Mouse (Mus musculus): ENCODE measurements around the gene Olfr1258. TPM values are rescaled to one million over a fixed set of nuclear protein-coding genes. Genes with fewer than 3 reads are reported as not detected.
"Not testable (repeated sequence)": the region's sequence is repeated elsewhere in the genome, so short reads cannot be mapped to it uniquely, and the experiment has no call there.

Olfr1258 gene
- not detected in 2 replicates for polyA plus RNA-seq (2012; rRNA removed)

DNA sequence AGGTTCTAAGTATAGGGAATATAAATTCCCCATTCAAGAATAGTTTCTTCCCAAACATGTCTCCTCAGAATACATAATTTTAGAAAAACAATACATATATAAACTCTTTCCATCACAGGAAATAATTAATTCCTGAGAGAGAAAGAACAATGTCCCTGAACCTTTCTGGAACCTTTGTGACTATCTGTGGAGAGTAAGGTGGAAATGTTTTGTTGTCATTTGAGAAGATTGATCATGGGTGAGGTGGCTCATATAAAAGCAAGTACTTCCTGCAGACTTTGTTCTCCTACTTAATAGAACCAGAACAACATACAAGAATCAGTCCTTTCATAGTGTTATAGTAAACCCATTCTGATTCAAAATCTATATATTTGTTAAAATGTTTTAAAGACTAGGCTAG lies at the start of gene Olfr1258:
Gene Olfr1258 (plus strand): TSS at position 301 of the 400 bp plus-strand sequence.
- no peak for DNase-seq (ENCODE audit: low read depth)

DNA sequence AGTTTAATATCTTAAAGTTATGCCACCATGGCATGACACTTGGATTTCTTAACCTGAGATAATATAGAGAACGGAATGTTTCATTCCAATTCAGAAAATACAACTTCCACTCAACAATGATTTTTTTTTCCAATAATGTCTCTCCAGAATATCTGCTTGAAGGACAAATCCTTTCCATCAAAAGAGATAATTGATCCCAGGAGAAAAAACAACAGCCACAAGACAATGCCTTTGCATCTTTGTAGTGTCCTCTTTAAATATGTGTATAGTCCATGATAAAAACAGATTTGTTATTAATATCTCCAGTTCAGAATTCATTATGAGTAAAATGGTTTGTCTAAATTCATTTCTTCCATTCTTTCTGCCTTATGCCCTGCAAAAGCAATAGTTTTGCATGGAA lies 49.0 kb upstream of the Olfr1258 start, which contains the start of gene Olfr1257:
Gene Olfr1257 (plus strand): TSS at position 301 of the 400 bp plus-strand sequence.
- DNase-seq (ENCODE audit: low read depth) = no peak

DNA sequence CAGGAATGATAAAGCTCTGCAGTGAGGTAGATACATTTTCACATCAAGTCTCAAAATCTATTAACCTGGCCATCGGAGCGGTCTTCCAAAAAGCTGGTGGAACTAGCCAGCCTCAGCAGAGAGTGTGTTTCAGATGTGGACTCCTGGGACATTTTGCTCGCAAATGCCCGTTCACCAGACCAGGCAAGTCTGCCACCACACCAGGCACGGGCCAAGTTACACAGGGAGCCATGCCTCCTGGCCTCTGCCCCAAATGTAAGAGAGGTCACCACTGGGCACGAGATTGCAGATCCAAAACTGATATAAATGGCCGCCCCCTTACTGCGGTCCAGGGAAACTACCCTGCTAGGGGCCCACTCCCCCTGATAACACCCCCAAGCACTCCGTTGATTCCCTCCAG lies 14.5 kb upstream of the Olfr1258 start:
- DNase-seq (ENCODE audit: low read depth) = not testable (repeated sequence)

DNA sequence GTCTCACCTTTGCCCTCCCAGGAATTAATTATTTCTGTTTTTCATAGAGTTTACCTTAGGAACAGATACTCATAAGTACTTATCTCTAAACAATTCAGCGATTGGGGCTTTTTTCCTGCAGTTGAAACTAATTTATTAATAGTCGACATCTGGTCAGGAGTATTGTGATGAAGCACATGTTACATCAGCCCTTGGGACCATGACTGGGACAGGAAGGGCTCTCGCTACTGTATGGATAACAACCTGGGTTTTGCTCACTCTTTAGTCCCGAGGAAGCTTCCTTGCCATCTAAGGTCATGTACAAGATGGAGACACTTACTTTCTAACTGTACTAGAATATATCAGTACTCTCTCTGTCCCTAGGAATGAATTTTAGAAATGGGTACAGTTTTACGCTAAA lies 21.5 kb downstream of the Olfr1258 start, which contains the start of gene Olfr1259:
Gene Olfr1259 (minus strand): TSS at position 101 of the 400 bp plus-strand sequence.
- no peak for DNase-seq (ENCODE audit: low read depth)

DNA sequence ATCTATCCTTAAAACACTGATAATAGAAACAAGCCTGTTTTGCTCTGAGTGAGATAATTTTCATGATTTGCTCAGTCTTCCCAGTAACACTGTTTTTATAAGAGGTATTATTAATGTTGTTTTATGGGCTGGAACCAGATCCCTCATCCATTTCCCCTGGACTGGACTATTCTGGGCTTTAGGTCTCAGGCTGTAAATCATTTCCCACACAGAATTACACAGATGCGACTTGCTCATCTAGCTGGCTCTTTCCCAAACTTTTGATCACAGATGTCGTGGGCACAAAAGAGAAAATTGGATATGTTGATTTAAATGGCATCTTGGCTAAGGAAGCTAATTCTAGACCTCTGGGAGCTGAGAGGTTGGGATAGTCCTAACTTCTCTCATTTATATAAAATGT lies 47.1 kb downstream of the Olfr1258 start, which contains the start of gene Olfr1260:
Gene Olfr1260 (plus strand): TSS at position 157 of the 400 bp plus-strand sequence.
- DNase-seq (ENCODE audit: low read depth) = no peak

DNA sequence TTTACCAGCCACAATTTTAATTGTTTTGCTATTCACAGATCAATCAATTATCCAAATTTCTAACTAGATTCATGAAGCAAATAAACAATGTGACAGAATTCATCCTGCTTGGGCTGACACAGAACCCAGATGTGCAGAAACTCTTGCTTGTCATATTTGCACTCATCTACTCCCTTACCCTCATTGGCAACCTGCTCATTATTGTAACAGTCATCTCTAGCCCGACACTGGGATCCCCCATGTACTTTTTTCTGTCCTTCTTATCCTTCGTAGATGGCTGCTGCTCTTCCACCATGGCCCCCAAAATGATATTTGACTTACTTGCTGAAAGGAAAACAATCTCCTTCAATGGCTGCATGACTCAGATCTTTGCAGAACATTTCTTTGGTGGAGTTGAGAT lies 50.6 kb downstream of the Olfr1258 start:
- no peak for DNase-seq (ENCODE audit: low read depth)

Other genes starting within 250 kb of the Olfr1258 start
- not detected in 2 replicates for gene Olfr1252, start 202.3 kb upstream of the Olfr1258 start, polyA plus RNA-seq (2012; rRNA removed)
- not detected in 2 replicates for gene Olfr1253, start 170.2 kb upstream of the Olfr1258 start, polyA plus RNA-seq (2012; rRNA removed)
- gene Olfr1254, start 133.7 kb upstream of the Olfr1258 start, polyA plus RNA-seq (2012; rRNA removed) = not detected in 2 replicates
- gene Olfr1255, start 115.3 kb upstream of the Olfr1258 start, polyA plus RNA-seq (2012; rRNA removed) = not detected in 2 replicates
- gene Olfr1256, start 85.8 kb upstream of the Olfr1258 start, polyA plus RNA-seq (2012; rRNA removed) = not detected in 2 replicates
- not detected in 2 replicates for gene Olfr48, start 79.1 kb upstream of the Olfr1258 start, polyA plus RNA-seq (2012; rRNA removed)
- gene Olfr1257, start 48.9 kb upstream of the Olfr1258 start, polyA plus RNA-seq (2012; rRNA removed) = not detected in 2 replicates
- not detected in 2 replicates for gene Olfr1259, start 21.4 kb downstream of the Olfr1258 start, polyA plus RNA-seq (2012; rRNA removed)
- gene Olfr1260, start 47.0 kb downstream of the Olfr1258 start, polyA plus RNA-seq (2012; rRNA removed) = not detected in 2 replicates
- not detected in 2 replicates for gene Olfr1261, start 63.9 kb downstream of the Olfr1258 start, polyA plus RNA-seq (2012; rRNA removed)
- not detected in 2 replicates for gene Olfr1262, start 72.8 kb downstream of the Olfr1258 start, polyA plus RNA-seq (2012; rRNA removed)
- gene Olfr1263, start 84.8 kb downstream of the Olfr1258 start, polyA plus RNA-seq (2012; rRNA removed) = not detected in 2 replicates
- not detected in 2 replicates for gene Olfr1264, start 98.3 kb downstream of the Olfr1258 start, polyA plus RNA-seq (2012; rRNA removed)
- not detected in 2 replicates for gene Olfr1265, start 108.0 kb downstream of the Olfr1258 start, polyA plus RNA-seq (2012; rRNA removed)
- gene Olfr140, start 136.3 kb downstream of the Olfr1258 start, polyA plus RNA-seq (2012; rRNA removed) = not detected in 2 replicates
- gene Olfr1269, start 194.1 kb downstream of the Olfr1258 start, polyA plus RNA-seq (2012; rRNA removed) = not detected in 2 replicates
- not detected in 2 replicates for gene Olfr32, start 215.0 kb downstream of the Olfr1258 start, polyA plus RNA-seq (2012; rRNA removed)
- not detected in 2 replicates for gene Olfr1270, start 225.8 kb downstream of the Olfr1258 start, polyA plus RNA-seq (2012; rRNA removed)